Mouse (Mus musculus) heart, postnatal 0 days (tissue): ENCODE measurements at regions not wholly inside any gene's neighbourhood (a gene's known extent, or its start where the extent isn't known, plus 50 kb on each side); places are given as distances from the start of the nearest gene placed in this dataset.

Experiments
- ATAC-seq: fragments of 200-750 bp; cut with Nextera tagmentation; 2 replicates; pipeline ENCODE4 v1.8.0; 2017; ENCODE audit warnings: low read depth, moderate number of reproducible peaks, moderate library complexity; ENCODE audit not compliant: insufficient read depth
- DNase-seq: peaks from one replicate; pipeline ENCODE4 v3.0.0-alpha.2; 2016; ENCODE audit warnings: low spot score
- H3K27ac ChIP-seq: fragments of 300-500 bp; sonication (generic); 2 replicates; pipeline ENCODE4 v1.5.1; 2014; ENCODE audit warnings: low read depth, mild to moderate bottlenecking
- H3K27me3 ChIP-seq: fragments of 300-500 bp; sonication (generic); 2 replicates; pipeline ENCODE4 v1.6.1; 2014; ENCODE audit warnings: low read length, mixed read lengths; ENCODE audit not compliant: control insufficient read depth, insufficient read depth
- H3K36me3 ChIP-seq: fragments of 300-500 bp; sonication (generic); replicated peaks from 2 replicates; pipeline ENCODE4 v1.6.1; 2014; ENCODE audit warnings: low read length, mixed read lengths; ENCODE audit not compliant: control insufficient read depth, insufficient read depth
- H3K4me1 ChIP-seq: fragments of 300-500 bp; sonication (generic); 2 replicates; pipeline ENCODE4 v1.6.1; 2014; ENCODE audit warnings: antibody characterized with exemption; ENCODE audit not compliant: control insufficient read depth, insufficient read depth
- H3K4me2 ChIP-seq: fragments of 300-500 bp; sonication (generic); 2 replicates; pipeline ENCODE4 v1.6.1; 2014; ENCODE audit warnings: low read depth, mild to moderate bottlenecking, low read length, moderate library complexity
- H3K4me3 ChIP-seq: fragments of 300-500 bp; sonication (generic); 2 replicates; pipeline ENCODE4 v1.5.1; 2014; ENCODE audit warnings: low read depth, low read length
- H3K9ac ChIP-seq: fragments of 300-500 bp; sonication (generic); replicated peaks from 2 replicates; pipeline ENCODE4 v1.6.1; 2014; ENCODE audit warnings: low read depth, low read length, mixed read lengths
- H3K9me3 ChIP-seq: fragments of 300-500 bp; sonication (generic); replicated peaks from 2 replicates; pipeline ENCODE4 v1.6.1; 2016; ENCODE audit warnings: low read length; ENCODE audit not compliant: control insufficient read depth
- CTCF ChIP-seq: IDR thresholded peaks from 2 replicates; pipeline ENCODE4 v1.5.1; 2016; ENCODE audit warnings: antibody characterized with exemption, control low read depth, low read depth
- EP300 ChIP-seq: IDR thresholded peaks from 2 replicates; pipeline ENCODE4 v1.6.1; 2016; ENCODE audit warnings: antibody characterized with exemption, low read depth
- WGBS: fragments of 180-500 bp; shearing (Covaris S2); extraction: QIAGEN DNeasy Blood & Tissue Kit; methylation state at CpG from one replicate; pipeline ENCODE4 v1.1.7; 2014; 5-methylcytosine and 5-hydroxymethylcytosine counted together

DNA sequence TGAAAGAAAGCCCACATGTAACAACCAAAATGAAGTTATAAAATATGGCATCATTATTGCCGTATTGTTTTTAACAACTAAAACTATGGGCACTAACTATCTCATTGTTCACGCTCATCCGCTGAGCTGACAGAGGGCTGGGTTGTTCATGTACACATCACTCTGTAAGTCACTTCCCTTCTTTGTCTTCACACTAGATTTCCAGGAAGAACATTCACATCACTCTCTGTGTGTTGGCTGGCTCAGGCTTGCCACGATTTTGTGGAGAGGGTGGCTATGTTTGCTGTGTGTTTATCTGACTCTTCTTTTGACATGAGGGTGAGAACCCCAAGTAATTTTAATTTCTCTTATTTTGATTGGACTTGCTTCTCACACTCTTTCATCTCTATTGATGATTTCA lies 221.9 kb upstream of the N6amt1 start:
- WGBS = 61% methylated on average over 4 of the region's 4 CpGs
- no peak for TF ChIP-seq CTCF
- no peak for TF ChIP-seq EP300
- Histone ChIP-seq H3K9ac (no peak overlapping the region), H3K36me3 (no peaks in the 10 kb centered on the region), H3K27me3 (no peaks in the 10 kb centered on the region), H3K4me1 (0 out of 2 replicates have a peak, but pooled peaks cover 8% of the 10 kb centered on the region), H3K9me3 (no peaks in the 10 kb centered on the region), H3K4me2 (no peak overlapping the region), H3K27ac (peak overlapping the region; percentile 64), H3K4me3 (no peak overlapping the region)
- DNase-seq (peak; percentile 45), ATAC-seq (peak; percentile 61; the same call in 1 of the 2 replicates)

DNA sequence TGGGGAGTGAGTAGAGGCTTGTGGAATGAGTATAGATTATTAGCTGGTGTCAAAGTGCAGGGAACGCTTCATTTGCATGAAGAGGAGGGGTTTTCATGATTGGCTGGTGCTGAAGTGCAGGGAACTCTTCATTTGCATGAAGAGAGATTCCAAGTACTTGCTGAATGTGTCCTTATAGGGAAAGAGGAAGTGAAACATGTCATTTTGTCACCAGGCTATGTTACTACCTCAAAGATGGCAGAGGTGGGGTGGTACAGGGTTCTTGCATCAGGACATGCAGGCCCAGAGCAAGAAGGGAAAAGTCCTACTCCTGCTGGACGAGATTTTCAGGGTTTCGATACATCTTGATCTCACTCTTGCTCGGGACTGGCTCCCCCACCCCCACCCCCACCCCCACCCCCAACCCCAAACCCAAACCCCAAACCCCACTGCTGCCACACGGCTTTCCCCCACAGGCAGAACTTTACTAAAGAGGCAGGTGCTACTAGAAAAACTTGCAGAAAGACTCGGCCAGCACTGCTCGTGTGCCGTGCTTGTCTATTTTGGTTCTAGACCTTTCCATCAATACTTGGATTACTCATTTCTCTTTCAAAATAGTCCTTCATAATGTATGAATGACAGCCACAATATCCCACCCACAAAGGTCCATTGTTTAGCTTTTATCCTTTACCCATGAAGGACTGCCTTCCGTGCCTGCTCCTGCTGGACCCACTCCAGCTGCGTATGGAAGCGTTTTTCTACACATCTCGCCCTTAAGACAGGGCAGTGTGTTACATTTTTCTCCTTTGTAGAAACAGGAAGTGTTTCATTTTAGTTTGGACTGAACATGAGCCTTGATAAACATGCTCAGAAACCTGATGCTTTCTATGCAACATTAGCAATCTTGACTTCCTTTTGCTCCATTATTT lies 223.0 kb upstream of the N6amt1 start:
- Histone ChIP-seq H3K9me3 (no peaks in the 10 kb centered on the region), H3K4me3 (no peak overlapping the region), H3K36me3 (no peaks in the 10 kb centered on the region), H3K27ac (peak overlapping the region; percentile 64), H3K27me3 (no peaks in the 10 kb centered on the region), H3K4me1 (0 out of 2 replicates have a peak, but pooled peaks cover 8% of the 10 kb centered on the region), H3K4me2 (no peak overlapping the region), H3K9ac (no peak overlapping the region)
- no peak for DNase-seq
- ATAC-seq = no peak
- WGBS = 75% methylated on average over 12 of the region's 12 CpGs
- TF ChIP-seq CTCF = no peak
- no peak for TF ChIP-seq EP300

DNA sequence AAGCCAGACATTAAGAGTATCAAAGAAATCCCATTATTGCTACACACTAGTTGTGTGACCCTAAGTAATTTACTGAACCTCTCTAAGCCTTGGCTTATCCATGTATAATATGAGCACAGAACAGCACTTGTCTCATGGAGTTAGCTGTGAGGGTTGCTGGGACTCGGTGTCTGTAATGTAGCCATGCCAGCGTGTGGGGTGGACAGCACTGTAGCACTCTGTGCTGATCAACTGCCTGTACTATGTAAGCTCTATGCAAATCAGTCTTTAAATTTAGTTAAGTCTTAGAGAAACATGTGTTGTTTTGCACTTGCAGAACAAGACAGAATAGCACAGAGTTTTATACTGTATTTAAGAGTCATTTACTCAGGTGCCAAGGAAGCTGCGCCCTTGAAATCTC lies 225.0 kb upstream of the N6amt1 start:
- Histone ChIP-seq H3K27ac (peak overlapping the region; percentile 83), H3K27me3 (no peaks in the 10 kb centered on the region), H3K9ac (no peak overlapping the region), H3K36me3 (no peaks in the 10 kb centered on the region), H3K9me3 (no peaks in the 10 kb centered on the region), H3K4me2 (no peak overlapping the region), H3K4me1 (0 out of 2 replicates have a peak, but pooled peaks cover 5% of the 10 kb centered on the region), H3K4me3 (no peak overlapping the region)
- DNase-seq (no peak), ATAC-seq (no peak)
- WGBS = 94% methylated on average over 3 of the region's 3 CpGs
- no peak for TF ChIP-seq CTCF
- TF ChIP-seq EP300 = no peak

DNA sequence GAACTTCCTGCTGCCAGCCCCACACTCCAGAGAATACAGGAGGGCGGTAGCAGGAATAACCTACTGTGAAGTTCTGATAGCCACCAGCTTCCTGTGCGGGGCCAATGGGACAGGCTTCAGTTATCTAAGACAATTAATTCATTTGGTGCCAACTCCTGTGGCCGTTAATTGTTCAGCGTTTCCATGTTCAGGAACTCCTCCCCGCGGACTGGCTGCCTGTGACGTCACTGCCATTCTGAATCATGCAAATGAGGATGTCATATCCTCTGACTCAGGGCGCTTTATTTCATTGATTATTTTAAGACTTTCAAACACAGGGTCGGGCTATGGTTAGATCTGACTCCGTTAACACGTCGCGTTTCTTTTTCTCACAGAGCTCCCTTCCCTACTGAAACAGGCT lies 225.8 kb upstream of the N6amt1 start:
- WGBS = 54% methylated on average over 13 of the region's 13 CpGs
- peak; percentile 82 for ATAC-seq
- peak overlapping the region; percentile 22 for H3K4me3 ChIP-seq
- DNase-seq = peak; percentile 56
- H3K4me2 ChIP-seq = peak overlapping the region; percentile 44; the same call in 1 of the 2 replicates
- 0 out of 2 replicates have a peak, but pooled peaks cover 3% of the 10 kb centered on the region for H3K4me1 ChIP-seq
- H3K9me3 ChIP-seq = no peaks in the 10 kb centered on the region
- peak overlapping the region; percentile 83 for H3K27ac ChIP-seq
- peak; percentile 54; the same call in 1 of the 2 replicates for TF ChIP-seq EP300
- no peak for TF ChIP-seq CTCF
- no peak overlapping the region for H3K9ac ChIP-seq
- no peaks in the 10 kb centered on the region for H3K27me3 ChIP-seq
- no peaks in the 10 kb centered on the region for H3K36me3 ChIP-seq

DNA sequence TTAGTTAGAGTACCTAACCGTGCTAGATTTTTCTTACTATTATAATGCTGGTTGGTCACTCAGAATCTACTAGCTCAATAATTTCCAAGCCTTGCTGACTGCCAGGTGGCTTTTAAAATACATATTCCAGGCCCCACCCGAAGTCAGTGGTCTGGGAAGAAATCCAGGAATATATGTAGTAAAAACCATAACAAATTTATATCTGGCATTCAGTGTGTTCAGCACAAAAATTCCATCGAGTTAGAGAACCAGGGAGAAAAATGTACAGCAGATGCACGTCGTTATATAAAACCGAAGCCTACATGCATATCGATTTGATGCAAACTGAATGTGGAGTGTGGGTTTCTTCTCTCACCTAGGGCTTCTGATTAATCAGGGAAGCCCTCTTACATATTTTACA lies 229.5 kb upstream of the N6amt1 start:
- Histone ChIP-seq H3K9ac (no peak overlapping the region), H3K4me2 (no peak overlapping the region), H3K4me3 (no peak overlapping the region), H3K27me3 (no peaks in the 10 kb centered on the region), H3K4me1 (0 out of 2 replicates have a peak, but pooled peaks cover 3% of the 10 kb centered on the region), H3K36me3 (no peaks in the 10 kb centered on the region), H3K9me3 (no peaks in the 10 kb centered on the region), H3K27ac (no peak overlapping the region)
- 78% methylated on average over 7 of the region's 7 CpGs for WGBS
- no peak for TF ChIP-seq EP300
- no peak for TF ChIP-seq CTCF
- ATAC-seq (no peak), DNase-seq (no peak)
